Mouse (Mus musculus) T-helper 17 cell (primary cell): ENCODE measurements around the gene Acer1.

ENCODE experiments used
- in situ Hi-C, 2 experiments: fragments of 300-600 bp; cut with MboI, MseI; formaldehyde crosslinking; loops; 1 replicate in 1 of 2; 2 replicates in 1 of 2; pipeline ENCODE4 v1.15.1; 2025; ENCODE audit warnings: high pct_unique_total_duplicates in 2 of 2

The Acer1 gene

DNA sequence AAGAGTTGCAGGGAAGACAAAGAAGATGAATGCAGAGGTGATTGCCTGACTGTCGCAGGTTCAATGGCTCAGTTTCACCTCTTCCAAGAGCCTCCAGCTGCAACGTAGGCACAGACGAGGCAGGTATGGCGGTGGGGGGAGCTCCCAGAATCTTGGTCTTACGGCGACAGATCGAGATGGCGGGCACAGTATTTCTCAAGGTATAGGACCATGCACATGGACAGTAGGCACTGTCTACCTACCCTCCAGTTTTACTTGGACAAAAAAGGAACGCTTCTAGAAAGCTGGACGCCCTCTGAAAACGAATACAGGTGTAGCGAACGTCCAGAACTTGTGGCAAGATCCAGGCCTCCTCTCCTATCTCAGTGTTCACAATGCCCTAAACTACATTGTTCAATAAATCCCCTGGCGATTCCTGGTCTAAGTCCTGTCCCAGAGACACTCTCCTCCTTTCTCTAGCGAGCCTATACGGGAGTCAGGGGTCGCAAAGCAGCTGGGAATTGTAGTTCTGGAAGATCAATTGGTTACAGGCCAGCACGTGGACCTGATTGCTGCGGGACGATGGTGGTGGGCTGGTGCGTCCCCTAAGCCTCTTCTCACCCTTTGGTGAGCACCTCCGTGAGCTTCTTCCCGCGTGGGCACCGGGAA is 7.7 kb upstream of the Acer1 start:
- in situ Hi-C loops: no loop called here

DNA sequence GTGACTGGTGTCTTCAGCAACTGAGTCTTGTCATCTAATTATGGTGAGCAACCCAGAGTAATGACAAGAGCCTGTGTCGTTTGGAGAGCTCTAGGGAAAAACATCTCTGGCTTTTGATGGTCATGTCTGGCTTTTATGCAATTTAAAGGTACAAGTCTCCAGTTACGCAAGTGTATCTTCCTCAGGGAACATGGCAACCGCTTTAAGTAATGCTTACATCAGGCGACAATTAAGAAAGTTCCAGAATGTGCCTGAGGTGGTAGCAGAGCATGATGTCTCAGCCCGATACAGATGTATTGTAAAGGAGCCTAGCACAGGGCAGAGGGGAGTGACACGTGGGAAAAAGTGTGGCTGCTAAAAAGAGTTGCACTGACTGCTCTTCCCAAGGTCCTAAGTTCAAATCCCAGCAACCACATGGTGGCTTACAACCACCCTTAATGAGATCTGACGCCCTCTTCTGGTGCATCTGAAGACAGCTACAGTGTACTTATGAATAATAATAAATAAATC is 7.0 kb upstream of the Acer1 start:
- in situ Hi-C loops: no loop called here

DNA sequence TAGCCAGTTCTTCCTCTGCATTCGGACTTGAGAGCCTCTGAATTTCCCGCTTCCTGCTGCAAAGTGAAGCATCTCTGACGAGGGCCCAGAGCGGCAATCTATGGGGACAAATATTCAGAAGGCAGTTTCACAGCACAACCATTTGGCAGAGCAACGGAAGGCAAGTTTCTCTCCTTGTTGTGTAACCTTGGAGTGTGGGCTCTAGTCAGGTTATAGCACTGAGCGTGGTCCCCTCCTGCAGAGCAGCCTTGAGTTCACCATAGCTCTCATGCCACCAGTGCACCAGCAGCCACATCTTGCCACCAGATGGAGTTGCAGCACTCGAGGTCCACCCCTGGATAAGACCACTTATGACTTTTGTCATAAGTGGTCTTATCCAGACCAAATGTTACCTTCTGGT is 6.5 kb upstream of the Acer1 start:
- in situ Hi-C loops: no loop called here

DNA sequence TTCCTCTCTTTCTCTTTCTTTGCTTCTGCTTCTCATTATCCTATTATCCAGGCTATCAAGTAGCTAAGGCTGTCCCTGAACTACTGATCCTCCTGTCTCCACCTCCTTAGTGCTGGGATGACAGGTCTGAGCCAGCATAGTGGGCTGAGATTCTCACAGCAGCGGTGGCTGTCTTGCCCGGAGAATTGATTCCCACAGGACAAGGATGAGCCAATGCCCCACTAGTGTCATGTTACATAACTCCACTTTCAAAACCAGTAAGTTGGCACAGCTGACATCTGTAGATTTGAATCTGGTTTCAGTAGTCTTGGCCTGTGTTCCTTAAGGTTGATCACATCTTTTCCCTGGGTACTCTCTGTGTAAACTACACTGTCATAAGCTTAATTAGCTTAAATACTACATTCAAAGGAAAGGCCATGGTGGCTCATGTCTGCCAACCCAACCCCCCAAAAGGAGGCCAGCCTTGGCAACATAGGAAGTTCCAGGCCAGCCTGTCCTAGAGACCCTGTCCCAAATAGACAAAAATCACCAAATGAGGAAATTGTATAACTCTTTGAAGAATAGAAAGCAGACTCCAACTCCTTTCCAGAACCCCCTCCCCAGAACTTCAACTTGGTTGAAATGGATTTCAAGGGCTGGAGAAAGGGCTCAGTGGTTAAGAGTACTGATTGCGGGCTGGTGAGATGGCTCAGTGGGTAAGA is 4.3 kb upstream of the Acer1 start:
- in situ Hi-C loops: no loop called here

DNA sequence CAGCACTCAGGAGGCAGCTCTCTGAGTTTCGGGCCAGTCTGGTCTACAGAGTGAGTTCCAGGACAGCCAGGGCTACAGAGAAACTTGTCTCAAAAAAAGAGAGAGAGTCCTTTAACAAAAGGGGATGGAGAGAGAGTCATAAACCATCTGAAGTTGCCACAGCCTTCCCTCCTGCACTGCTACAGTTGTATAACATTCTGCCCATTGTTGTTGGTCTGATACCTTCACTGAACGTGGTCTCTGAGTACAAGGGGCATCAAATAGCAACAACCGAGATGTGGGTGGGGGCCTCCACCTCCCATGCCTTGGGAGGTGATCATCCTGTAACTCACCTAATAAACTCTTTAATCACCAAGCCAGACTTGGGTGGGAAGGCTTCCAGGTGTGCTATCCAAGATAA is 3.7 kb upstream of the Acer1 start:
- in situ Hi-C loops: no loop called here

DNA sequence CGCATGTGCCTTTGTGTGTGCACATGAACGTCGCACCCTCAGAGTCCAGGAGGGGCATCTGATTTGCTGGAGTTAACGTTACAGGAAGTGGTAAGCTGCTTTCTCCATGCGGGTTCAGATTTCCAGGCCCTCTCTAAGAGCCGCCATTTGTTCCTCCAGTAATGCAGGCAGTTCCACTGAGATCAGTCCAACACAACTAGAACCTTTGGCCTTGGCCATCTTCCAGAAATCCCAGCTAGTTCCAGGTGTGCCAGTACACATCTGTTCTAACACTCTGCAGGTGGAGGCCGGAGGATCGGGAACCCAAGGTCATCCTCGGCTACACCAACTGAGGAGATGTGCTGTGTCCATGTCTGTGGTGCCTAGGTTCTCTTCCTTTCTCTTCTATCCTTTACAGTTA is 3.0 kb upstream of the Acer1 start:
- in situ Hi-C loops: no loop called here

DNA sequence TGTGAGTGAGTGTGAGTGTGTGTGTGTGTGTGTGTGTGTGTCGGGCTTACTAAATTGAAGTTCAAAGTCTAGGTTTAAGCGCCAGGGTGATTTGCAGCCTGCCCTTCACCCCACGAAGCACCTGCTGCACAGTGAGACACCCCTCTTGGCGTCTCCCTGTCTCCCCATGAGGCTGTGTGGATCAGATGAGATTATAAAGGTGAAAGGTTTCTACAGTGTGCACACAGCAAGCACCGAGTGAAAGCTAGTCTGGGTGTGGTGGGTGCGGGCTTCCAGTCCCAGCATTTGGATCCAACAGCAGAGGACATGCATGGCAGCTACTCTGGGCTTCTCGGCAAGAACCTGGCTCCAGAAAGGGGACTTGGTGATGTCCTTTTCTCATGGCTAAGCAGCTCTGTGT is 877 bp downstream of the Acer1 start:
- in situ Hi-C loops: no loop called here

DNA sequence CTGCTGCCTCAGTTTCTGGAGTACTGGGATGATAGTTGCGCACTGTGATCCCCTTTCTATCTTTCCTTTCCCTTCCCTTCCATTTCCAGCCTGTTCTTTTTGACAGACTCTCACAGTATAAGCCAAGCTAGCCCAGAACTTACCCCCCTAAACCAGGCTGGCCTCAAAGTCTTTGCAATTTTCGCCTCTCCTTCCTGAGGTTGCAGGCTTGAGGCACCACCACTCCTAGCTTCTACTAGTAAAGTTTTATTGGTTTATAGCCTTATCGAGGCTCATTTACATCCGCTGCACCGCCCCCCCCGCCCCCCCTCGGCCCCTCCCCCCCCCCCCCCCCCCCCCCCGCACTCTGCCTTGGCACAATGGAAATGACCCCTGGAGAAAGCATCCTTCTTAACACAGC is 2.4 kb downstream of the Acer1 start:
- in situ Hi-C loops: no loop called here

DNA sequence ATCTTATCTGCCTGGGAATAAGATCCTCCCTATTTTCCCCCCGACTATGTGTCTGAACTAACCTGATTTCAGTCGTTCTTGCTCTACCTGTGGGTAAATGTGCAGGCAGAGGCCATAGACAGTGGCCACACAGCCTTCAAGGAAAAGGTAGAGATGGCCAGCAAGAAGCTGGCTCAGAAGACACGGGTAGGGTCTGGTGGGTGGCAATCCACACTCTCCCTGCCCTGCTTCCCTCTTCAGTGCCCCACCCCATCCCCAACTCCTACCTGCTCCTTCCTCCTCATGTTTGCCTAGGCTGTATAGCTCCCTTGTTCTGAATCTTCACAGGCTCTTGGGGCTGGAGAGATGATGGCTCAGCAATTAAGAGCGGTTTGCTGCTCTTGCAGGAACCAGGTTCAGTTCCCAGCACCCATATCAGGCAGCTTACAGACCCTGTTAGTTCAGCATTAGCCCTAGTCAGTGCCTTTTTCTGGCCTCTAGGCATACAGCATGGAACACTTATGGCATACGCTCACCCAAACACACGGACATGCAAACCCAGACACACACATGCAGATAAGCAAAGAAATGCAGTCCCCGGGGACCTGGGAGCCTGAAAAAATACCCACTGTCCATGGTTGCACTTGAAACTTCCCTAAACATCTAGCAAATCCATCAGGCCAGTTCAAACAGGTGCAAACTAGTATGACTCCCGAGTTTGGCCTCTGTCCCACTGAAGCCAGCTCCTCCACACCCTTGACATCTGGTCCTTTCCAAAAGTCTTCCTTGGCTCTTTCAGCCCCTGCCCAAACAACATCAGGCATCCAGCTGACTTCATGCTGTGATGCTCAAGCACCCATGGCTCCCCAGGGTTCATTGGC is 5.2 kb downstream of the Acer1 start:
- in situ Hi-C loops: no loop called here

DNA sequence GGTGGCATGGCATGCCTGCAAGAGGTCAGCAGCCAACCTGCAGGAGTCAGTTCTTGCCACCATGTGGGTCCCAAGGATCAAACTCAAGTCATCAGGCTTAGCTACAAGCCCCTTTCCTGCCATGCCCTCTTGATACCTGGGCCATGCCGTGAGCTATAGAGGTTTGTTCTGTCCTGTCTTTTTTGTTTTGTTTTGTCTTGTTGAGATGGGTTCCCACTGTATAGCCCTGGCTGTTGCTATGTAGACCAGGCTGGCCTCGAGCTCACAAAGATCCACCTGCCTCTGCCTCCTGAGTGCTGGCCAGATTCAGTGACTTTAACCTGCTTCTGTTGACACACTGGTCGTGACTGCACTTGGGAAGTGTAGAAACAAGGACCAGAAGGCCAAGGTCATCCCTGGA is 6.5 kb downstream of the Acer1 start:
- in situ Hi-C loops: no loop called here

DNA sequence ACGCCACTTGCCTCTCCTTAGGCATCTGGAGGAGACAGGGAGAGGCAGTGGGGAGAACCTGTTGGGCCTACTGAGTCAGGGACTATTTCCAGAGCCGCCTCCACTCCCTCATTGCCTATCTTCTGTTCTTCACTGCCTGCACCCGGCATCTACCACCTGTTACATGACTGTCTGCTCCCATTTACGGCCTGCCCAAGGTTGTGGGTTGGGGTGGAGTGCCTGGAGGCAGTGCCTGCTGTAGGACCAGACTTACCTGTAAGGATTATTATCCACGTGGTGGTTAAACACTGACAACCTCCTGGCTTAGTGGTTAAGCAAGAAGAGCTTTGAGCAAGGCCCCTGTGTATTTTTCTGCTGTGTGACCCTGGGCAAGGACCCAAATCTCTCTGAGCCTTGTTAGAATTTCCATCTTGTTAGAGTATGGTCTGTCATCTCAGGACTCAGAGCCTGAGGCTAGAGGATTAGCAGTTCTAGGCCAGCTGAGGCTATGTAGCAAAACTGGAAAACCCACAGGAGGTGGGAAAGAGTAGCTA is 7.2 kb downstream of the Acer1 start:
- in situ Hi-C loops: no loop called here

DNA sequence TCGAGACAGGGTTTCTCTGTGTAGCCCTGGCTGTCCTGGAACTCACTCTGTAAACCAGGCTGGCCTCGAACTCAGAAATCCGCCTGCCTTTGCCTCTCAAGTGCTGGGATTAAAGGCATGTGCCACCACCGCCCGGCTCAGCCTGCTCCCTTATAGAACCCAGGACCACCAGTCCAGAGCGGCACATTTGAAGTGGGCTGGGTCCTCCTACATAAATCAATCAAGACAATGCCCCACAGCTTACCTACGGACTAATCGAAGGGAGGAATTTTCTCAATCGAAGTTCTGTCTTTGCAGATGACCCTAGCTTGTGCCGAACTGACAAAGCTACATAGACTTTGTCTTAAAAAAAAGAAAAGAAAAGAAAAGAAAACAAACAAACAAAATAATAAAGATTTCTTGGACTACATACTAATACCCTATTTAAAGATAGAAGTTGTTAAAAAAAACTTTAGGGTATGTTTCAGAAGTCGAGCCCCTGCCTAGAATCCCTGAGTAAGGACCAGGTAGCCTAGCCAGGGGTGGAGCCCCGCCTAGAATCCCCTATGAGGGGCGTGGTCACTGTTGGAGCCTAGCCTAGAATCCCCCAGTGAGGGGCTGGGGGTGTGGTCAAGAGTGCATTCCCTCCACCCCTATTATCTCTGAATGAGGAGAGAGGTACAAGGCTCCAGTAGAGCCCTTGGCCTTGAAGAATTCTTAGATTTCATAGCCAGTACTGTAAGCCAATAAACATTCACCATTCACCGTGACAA is 7.8 kb downstream of the Acer1 start:
- in situ Hi-C loops: no loop called here

DNA sequence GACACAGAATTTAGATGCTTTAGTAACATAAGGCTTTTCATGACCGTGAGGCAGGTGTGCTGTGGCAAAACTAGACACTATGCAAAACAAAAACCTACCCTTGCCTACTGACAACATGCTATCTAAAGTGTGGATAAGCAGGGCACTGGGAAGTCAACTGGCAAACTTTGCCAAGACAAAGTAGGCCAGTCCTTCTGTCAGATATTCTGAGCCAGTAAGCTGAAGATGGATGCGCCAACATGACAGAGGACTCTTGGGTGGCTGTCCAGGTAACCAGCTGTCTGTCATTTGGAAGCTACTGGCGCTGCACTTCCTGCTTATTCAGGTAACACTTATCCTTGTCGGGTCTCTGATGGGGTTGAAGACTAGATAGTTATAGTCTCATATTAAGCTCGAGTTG is 11.8 kb downstream of the Acer1 start:
- in situ Hi-C loops: no loop called here

DNA sequence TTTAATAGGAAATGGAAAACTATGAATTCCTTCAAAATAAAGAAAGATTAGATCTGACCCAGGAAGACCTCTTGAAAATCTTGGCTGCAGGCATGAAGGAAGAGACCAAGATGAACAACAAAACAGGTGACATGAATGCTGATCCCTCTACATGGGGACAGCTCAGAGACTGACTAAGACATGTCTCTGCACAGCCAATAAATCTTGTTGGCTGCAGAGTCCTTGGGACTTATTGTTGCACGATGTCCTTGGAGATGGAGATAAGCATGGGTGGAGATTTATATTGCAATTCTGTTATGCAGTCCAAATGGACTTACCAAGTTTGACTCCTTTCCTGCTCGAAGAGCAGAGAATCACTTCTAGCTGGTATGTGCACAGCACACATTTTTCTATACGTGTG is 12.6 kb downstream of the Acer1 start:
- in situ Hi-C loops: no loop called here

DNA sequence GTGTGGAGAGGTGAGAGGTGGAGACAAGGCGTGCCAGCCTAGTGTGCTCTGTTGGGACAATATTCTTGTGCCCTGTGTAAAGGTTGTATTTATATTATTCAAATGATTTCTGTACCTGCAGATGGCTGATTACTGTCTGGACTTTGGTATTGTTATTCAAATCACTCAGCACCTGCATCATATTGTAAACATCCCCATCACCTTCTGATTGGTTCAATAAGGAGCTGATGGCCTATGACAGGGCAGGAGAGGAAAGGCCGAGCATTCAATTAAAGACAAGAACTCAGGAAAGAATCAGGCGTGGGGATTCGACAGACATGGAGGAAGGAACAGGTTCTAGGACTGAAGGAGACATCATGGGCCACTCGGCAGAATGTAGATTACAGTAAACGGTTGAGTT is 18.3 kb downstream of the Acer1 start:
- in situ Hi-C loops: no loop called here

DNA sequence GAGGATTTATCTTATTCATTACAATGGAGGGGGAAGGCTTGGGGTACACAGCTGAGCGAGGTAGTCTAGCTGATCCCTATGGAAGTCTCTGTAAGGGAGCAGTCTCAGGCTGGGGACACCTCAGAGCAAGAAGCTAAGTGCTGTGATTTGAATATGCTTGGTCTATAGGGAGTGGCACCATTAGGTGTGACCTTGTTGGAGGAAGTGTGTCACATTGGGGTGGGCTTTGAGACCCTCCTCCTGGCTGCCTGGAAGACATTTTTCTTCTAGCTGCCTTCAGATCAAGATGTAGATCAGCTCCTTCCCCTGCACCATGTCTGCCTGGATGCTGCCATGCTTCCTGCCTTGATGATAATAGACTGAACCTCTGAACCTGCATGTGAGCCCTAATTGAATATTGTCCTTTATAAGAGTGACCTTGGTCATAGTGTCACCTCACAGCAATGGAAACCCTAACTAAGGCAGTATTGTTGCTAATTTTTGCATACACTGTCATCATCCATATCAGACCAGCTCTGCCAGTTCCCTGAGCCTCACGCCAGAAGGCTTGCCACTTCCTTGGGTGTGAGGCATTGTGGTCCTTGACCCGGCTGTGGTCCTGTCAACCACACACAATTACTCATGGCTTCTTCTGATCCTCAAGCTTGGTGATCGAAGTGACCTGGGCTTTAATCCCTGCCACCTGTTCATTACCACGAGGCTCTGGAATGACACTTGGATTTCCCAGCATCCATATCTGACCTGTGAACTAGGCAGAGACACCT is 19.1 kb downstream of the Acer1 start:
- in situ Hi-C loops: no loop called here

DNA sequence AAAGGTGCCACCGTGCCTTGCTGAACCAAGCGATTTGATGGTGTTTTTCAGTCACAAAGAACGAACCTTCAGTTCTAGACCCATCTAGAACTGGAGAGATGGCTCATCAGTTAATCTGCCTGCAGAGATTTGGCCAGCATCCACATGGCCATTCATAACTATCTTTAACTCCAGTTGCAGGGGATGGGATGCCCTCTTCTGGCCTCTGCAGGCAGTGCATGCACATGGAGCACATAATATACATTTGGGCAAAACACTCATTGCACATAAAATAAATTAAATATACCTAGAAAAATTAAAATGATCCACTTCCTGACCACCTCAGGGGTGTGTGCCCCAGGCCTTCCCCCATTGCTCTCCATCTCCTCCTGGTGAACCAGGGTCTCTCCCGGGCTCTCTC is 20.0 kb downstream of the Acer1 start:
- in situ Hi-C loops: no loop called here

DNA sequence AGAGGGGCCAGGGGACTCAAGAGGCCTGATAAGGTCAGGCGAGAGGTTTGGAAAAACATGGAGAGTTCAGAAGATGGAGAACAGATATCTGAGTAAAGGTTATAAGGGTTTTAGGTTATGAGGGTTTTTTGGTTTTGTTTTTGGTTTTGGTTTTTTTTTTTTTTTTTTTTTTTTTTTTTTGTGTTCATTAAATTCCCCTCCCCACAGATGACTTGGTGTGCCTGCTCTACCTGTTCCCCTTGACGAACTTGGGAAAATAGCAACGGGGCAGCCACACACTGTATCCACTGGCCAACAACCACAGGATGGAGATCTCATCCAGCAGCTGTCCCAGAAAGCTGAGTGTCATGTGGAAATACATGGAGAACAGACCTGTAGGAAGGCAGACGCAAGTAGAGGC is 23.3 kb downstream of the Acer1 start:
- in situ Hi-C loops: loop anchor here in 1 of 2 experiments (5.0 kb wide), 1 partner anchor 66 kb away; no protein-coding TSS in a partner anchor

DNA sequence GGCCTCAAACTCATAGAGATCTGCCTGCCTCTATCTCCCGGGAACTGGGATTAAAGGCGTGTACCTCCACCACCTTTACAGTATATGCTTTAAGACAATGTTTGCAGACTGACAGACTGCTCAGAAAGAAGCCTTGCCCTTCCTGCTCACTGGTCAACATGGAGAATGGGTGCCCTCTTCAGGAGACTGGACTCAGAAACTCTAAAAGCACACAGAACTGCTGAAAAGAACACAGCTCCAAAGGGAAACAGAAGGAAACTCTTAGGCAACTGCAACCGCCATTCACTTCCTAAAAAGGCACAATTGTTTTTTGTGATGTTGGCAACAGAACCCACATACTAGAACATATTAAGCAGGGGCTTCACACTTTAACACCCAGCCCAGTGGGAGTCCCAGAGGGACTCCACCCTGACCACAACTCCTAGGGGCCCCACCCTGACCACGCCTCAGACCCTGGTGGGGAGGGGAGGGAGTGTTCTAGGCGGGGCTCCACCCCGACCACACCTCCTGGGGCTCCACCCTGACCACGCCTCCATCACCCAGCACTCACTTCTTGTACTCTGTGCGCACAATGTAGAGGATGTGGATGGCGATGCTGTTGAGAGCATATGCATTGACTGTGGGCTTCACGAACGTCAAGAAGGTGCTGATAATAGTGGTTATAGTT is 24.0 kb downstream of the Acer1 start:
- in situ Hi-C loops: loop anchor here in 1 of 2 experiments (5.0 kb wide), 1 partner anchor 66 kb away; no protein-coding TSS in a partner anchor

DNA sequence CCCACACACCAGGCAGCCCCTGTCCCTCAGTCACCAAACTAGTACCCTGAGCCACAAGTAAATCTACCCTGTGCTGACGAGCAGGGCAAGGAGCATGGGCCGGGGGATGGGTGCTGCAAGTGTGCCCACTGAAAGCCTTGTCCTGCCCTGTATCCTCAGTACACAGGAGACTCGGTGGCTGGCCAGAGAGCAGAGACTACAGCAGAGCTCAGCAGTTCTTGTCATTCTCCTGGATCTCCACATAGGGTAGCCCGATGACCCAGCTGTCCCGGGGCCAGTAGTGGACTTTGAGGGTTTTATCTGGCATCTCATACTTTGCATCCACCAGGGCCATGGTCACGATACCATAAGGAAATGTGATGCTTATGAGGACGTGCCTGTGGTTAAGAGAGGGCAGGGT is 27.1 kb downstream of the Acer1 start:
- in situ Hi-C loops: loop anchor here in 1 of 2 experiments (5.0 kb wide), 1 partner anchor 63 kb away; no protein-coding TSS in a partner anchor
